Mouse (Mus musculus) left cerebral cortex, postnatal 4 days (tissue): ENCODE measurements around the gene Oaz1. TPM values are rescaled to one million over a fixed set of nuclear protein-coding genes. Genes with fewer than 3 reads are reported as not detected.
"Not testable (repeated sequence)": the region's sequence is repeated elsewhere in the genome, so short reads cannot be mapped to it uniquely, and the experiment has no call there.

Experiments used
- DNase-seq: peaks from one replicate; pipeline ENCODE4 v3.0.0-alpha.2; 2022
- intact Hi-C: fragments of 180-260 bp; cut with DNase I; formaldehyde crosslinking; loops from one replicate; pipeline ENCODE4 v1.15.1; 2025
- total RNA-seq, 2 experiments: library from RNA; stranded (reverse); gene quantifications; 2 replicates each; pipeline ENCODE4 v1.2.3; 2021

Gene Oaz1
- total RNA-seq, 2 experiments from 2014 or later: 393 to 396 TPM

GRCm38 (mm10) chr10:80802204-80802912 is 24.1 kb upstream of the Oaz1 start:
- intact Hi-C loops: no loop called here
- no peak for DNase-seq

- intact Hi-C loops: no loop called here
- no peak for DNase-seq
These were observed 23.5 kb upstream of the Oaz1 start for GRCm38 (mm10) chr10:80802996-80803395.

GRCm38 (mm10) chr10:80804340-80804739 is 22.1 kb upstream of the Oaz1 start:
- intact Hi-C loops: no loop called here
- DNase-seq: no peak

GRCm38 (mm10) chr10:80804916-80805315 is 21.5 kb upstream of the Oaz1 start, which contains the start of gene Amh:
Gene Amh (plus strand): TSS chr10:80805243.
- no peak for DNase-seq
- intact Hi-C loops: no loop called here

GRCm38 (mm10) chr10:80805322-80805721 is 21.1 kb upstream of the Oaz1 start:
- DNase-seq: no peak
- intact Hi-C loops: no loop called here

- intact Hi-C loops: no loop called here
- peak; percentile 85 for DNase-seq
These were observed 20.5 kb upstream of the Oaz1 start for GRCm38 (mm10) chr10:80805925-80806324.

- intact Hi-C loops: no loop called here
- DNase-seq: no peak
These were observed 20.0 kb upstream of the Oaz1 start for GRCm38 (mm10) chr10:80806341-80807056.

- intact Hi-C loops: no loop called here
These were observed 19.3 kb upstream of the Oaz1 start for GRCm38 (mm10) chr10:80807057-80807627.

GRCm38 (mm10) chr10:80808099-80808984 is 18.1 kb upstream of the Oaz1 start:
- intact Hi-C loops: no loop called here
- no peak for DNase-seq

More at GRCm38 (mm10) chr10:80807057-80807627, 19.3 kb upstream of the Oaz1 start:
- peak; percentile 80 for DNase-seq

GRCm38 (mm10) chr10:80808985-80809632 is 17.3 kb upstream of the Oaz1 start:
- intact Hi-C loops: no loop called here
- no peak for DNase-seq

- no peak for DNase-seq
- intact Hi-C loops: no loop called here
These were observed 16.4 kb upstream of the Oaz1 start for GRCm38 (mm10) chr10:80810084-80810483.

GRCm38 (mm10) chr10:80812391-80813041 is 13.9 kb upstream of the Oaz1 start:
- DNase-seq: no peak
- intact Hi-C loops: no loop called here

GRCm38 (mm10) chr10:80813366-80813765 is 13.1 kb upstream of the Oaz1 start, which contains the start of gene Jsrp1:
Gene Jsrp1 (minus strand): TSS chr10:80813498.
- intact Hi-C loops: no loop called here
- DNase-seq: no peak

GRCm38 (mm10) chr10:80814800-80815199 is 11.7 kb upstream of the Oaz1 start:
- intact Hi-C loops: no loop called here
- no peak for DNase-seq

- DNase-seq, intact Hi-C loops: not testable (repeated sequence)
These were observed 10.2 kb upstream of the Oaz1 start for GRCm38 (mm10) chr10:80816303-80816702.

GRCm38 (mm10) chr10:80817164-80817563 is 9.3 kb upstream of the Oaz1 start:
- intact Hi-C loops: no loop called here
- DNase-seq: no peak

- DNase-seq, intact Hi-C loops: not testable (repeated sequence)
These were observed 8.5 kb upstream of the Oaz1 start for GRCm38 (mm10) chr10:80817955-80818354.

GRCm38 (mm10) chr10:80818599-80819281 is 7.7 kb upstream of the Oaz1 start:
- intact Hi-C loops: no loop called here
- no peak for DNase-seq

GRCm38 (mm10) chr10:80819406-80819805 is 7.0 kb upstream of the Oaz1 start:
- intact Hi-C loops: no loop called here
- no peak for DNase-seq
